Mouse (Mus musculus) gastrocnemius, postnatal 36 days (tissue): ENCODE data around the gene Pofut1. TPM values are rescaled to one million over a fixed set of nuclear protein-coding genes. Genes with fewer than 3 reads are reported as not detected.

Source experiments
- DNase-seq, 2 experiments: peaks; one replicate each; pipeline ENCODE4 v3.0.0; 2022
- intact Hi-C: fragments of 180-260 bp; cut with DNase I; formaldehyde crosslinking; loops from one replicate; pipeline ENCODE4 v1.15.1; 2025
- long read RNA-seq, 2 experiments: library from polyadenylated mRNA; stranded (forward); transcript quantifications; one replicate each; pipeline ENCODE4 v2.0.0; 2021
- total RNA-seq, 2 experiments: library from RNA; stranded (reverse); gene quantifications; 2 replicates each; pipeline ENCODE4 v1.2.3; 2021

Gene Pofut1
- 1 to 10 TPM; 9.5 to 9.9 TPM for total RNA-seq
- long read RNA-seq, experiment 1, full-length matches to known transcripts: 3 of 11 reads
- long read RNA-seq, experiment 1, partial matches to known transcripts: 0 of 11 reads
- long read RNA-seq, experiment 1, other reads (novel, unspliced or antisense): 8 of 11 reads
- long read RNA-seq, experiment 2, full-length matches to known transcripts: 3 of 9 reads
- long read RNA-seq, experiment 2, partial matches to known transcripts: 0 of 9 reads
- long read RNA-seq, experiment 2, other reads (novel, unspliced or antisense): 6 of 9 reads

DNA sequence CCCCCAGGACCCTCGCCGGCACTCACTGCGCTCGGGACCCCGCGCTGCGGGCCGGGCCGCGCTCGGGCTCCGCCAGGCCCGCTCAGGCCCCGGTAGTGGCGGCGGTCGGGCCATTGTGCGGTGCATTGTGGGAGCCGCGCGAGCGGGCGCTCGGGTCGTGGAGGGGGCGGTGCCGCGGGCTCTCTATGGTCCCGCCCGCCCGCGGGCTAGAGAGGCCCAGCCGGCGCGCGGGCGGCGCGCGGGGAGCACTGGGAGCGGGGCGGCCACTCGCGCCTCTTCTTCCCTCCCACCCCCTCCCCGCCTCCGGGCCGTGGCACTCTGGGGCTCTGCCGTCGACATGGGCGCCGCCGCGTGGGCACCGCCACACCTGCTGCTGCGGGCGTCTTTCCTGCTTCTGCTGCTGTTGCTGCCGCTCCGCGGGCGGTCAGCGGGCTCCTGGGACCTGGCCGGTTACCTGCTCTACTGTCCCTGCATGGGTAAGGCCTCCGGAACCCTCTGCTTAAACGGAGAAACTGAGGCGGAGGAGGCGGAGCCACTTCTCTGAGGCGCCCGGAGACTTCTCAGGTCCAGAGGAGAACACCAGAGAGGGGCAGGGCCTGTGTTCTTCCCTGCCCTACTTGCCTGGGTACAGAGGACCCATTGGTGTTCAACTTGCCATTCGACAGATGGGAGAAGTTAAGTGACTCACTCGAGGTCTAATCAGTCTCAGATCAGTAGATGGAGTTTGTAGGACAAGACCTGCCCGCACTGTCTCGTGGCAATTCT lies at the start of gene Pofut1, which contains the start of gene Plagl2:
Gene Pofut1 (plus strand): TSS at position 284 of the 765 bp plus-strand sequence.
Gene Plagl2 (minus strand): TSS at position 177 of the 765 bp plus-strand sequence.
- DNase-seq: peak; percentile 80 to 86
- intact Hi-C loops: loop anchor here (5.0 kb wide), 2 partner anchors 51 to 94 kb away; partner anchors contain the start of gene Kif3b

DNA sequence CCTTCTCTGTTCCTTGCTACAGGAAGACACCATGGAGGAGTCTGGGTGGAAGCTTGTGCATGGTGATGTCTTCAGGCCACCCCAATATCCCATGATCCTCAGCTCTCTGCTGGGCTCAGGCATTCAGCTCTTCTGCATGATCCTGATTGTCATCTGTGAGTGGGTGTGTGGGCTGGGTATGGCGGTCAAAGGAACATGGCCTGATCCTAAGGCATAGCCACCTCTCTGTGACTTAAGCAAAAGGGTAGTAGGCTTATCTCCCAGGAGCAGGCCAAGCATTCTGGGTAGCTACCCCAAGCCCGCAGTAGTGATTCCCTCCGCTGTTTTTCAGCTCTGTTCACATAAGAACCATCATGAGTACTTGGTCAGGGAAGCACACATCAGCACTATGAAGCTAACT lies 47.1 kb upstream of the Pofut1 start:
- DNase-seq: no peak
- intact Hi-C loops: no loop called here

DNA sequence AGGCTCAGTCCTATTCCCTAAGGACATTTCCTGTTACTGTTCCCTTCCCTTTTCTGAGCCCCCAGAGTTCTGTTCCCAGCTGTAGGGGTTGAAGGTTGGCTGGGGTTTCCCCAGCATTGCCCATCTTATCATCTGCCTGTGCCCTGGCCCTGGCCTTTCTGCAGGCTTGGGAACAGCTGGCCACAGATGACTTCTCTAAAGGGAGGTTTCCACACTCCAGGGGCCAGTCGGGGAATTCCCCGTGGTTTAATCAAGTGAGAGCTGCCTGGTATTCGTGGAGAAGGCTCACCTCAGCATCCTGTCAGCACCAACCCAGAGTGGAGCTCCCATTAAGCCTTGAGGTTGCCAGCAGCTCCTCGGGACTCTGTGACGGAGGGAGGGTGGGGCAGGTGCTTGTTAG lies 42.8 kb upstream of the Pofut1 start:
- no peak for DNase-seq
- intact Hi-C loops: no loop called here

DNA sequence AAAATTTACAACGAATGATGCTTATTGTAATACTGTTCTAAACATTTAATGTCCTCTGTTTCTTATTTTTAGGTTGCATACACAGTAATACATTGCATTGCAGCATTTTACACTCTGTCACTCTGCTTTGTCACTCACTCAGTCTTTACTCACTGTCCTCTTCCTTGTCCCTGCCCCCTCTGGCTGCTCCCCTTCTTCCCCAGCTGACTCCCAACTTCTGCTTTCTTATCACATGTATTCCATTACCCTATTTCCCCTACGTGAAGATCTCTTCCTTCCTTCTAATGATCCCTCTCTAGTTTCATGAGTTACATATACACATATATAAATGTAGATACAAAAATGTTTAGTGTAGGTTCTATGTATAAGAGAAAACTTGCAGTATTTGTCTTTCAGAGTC lies 42.2 kb upstream of the Pofut1 start:
- DNase-seq: no peak
- intact Hi-C loops: no loop called here

DNA sequence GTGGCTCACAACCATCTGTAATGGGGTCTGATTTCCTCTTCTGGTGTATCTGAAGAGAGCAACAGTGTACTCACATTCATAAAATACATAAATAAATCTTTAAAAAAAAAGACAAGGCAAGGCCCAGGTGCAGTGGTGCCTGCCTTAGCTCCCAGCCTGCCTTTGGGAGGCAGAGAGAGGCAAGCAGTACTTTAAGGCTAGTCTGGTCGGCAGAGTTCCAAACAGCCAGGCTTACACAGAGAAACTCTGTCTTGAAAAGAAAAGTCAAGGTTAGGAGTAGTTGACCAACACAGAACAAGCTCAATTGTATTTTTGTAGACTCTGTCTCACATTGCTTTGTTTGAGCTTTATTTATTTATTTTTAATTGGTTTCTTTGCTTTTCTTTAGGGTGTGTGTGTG lies 38.6 kb upstream of the Pofut1 start:
- DNase-seq: no peak
- intact Hi-C loops: no loop called here

DNA sequence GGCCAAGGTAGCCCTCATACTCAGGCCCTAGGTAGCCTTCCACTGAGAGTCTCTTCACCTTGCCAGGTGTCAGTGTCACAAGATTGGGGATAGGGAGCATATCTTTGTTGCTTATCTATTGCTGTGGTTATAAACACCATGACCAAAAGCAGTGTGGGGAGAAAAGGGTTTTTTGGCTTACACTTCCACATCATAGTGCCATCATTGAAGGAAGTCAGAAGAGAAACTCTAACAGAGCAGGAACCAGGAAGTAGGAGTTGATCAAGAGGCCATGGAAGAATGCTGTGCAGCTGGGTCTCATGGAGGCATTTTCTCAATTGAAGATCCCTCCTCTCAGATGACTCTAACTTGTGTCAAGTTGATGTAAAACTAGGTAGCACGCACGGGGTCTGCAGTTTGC lies 33.2 kb upstream of the Pofut1 start:
- intact Hi-C loops: no loop called here
- no peak for DNase-seq

DNA sequence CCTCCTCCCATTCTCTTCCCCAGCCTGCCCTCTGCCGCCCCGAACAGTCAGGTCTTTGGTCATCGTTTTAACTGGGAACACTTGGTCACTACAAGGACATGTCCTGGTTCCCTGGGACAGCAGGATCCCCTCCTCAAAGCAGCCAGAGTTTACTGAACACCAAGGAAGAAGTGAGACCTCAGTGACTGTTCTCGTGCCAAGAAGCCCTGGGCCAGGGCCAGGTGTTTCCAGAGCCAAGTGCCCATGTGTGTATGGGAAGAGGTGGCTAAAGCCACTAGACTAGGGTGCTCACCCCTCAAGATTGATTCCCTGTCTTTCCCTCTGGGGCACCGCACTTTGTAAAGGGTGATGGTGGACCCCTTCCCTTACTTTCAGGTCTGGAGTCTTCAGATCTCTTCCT lies 32.0 kb upstream of the Pofut1 start:
- DNase-seq: no peak
- intact Hi-C loops: no loop called here

DNA sequence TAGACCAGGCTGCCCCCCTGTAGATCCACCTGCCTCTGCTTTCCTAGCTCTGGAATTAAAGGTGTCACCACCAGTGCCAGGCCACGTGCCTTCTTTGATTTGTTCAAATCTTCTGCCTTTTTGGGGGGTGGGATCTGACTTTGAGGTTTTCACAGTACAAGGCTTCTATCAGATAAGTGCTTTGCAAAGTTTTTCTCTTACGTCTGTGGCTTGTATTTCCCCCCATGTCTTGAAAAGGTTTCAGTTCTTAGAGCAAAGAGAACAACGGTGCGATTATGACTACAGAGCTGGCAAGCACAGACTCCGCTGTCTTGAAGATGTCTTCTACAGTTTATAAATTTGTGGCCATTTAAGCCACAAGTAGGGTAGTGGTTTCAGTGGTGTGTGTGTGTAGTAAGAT lies 29.9 kb upstream of the Pofut1 start:
- DNase-seq: no peak
- intact Hi-C loops: no loop called here

DNA sequence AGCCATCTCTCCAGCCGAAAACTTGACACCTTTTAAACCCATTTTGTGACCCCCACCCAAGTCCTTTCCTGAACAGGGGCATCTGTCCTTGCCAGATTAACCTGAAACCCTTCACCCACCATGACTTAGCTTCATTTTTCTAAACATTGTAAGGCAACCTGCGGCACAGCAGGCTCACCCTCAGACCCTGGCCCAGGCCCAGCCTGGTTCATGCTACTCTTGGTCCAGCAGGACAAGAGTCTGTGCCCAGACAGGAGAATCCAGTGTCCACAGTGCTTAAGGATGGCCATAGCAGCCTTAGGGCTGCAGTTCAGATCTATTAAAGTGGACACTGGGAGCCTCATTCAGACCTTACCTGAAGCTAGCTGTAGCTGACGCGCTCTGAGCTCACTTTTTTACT lies 28.0 kb upstream of the Pofut1 start:
- intact Hi-C loops: no loop called here
- DNase-seq: no peak

DNA sequence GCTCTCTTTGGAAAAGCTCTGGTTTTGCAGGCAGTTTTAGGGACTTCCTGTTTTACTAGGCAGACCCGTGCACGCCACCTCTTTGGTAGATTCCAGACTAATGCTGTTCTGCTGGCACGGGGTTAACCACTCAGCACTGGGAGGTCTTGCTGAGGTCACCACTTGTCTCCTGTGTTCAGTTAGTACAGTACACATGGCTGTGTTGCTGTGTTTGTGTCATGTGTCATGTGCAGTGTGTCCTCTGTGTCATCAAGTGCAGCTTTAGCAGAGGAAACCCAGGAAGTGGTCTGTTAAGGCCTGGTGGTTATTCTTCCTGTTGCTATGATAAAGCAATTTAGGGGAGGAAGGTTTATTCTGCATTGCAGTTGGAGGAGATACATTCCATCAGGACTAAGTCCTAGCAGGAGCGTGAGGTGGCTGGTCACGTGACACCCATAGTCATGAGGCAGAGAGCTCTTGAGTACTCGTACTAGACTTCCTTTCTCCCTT lies 26.5 kb upstream of the Pofut1 start:
- intact Hi-C loops: no loop called here
- no peak for DNase-seq

DNA sequence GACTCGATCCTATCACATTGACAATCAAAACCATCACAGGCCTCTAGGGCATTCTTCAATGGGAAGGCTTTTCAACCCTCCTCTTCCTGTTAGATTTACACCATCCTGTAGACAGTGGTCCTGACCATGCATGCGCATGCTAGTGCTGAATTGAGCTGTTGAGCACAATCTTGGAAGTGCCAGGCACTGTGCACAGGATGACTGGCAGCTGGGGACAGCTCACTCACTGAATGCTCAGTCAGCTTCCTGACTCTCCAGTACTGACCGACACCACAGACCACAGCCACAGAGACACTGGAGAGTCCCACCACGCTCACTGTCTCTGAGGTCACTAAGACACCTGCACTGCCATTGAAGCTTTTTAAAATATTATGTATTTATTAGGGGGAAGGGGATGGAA lies 25.9 kb upstream of the Pofut1 start:
- intact Hi-C loops: no loop called here
- no peak for DNase-seq

DNA sequence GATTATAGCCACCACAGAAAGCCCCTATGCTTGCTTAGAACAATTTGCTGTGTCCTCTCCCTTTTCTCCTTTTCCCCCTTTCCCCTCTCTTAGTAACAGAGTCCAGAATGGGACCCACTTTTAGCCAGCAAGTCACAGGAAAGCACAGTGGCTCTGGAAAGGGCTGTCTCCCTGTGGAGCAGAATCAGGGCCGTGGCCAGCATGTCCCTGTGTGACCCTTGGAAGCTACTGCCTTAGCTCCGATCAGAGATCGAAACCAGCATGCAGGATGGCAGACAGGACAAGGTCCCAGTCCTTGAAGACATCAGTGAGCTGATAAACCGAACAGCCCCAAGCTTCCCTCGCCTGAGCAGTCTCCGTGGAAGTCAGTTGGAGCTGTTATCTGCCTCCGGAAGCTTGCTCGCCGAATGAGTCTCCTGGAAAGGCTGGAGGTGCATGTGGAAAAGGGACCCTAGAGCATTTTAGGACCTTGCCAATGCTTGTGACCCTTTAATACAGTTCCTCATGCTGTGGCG lies 23.4 kb upstream of the Pofut1 start:
- no peak for DNase-seq
- intact Hi-C loops: no loop called here

DNA sequence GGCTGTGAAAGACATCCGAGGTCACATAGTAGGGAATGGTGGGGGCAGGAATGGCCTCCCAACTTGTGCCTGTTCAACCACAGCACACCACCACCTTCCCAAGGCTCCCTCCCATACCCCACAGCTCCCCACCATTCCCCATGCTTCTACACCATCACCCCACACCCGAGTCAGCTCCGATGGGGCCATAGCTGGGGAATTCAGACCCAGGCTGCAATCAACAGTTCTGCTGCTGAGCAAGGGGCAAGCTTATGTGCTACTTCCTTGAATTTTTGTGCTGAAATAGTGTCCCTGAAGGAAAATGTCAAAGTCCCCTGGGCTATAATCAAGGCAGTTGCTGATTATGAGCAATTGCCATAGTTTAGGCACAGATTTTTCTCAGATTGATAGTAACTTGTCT lies 22.8 kb upstream of the Pofut1 start:
- intact Hi-C loops: no loop called here
- DNase-seq: no peak

DNA sequence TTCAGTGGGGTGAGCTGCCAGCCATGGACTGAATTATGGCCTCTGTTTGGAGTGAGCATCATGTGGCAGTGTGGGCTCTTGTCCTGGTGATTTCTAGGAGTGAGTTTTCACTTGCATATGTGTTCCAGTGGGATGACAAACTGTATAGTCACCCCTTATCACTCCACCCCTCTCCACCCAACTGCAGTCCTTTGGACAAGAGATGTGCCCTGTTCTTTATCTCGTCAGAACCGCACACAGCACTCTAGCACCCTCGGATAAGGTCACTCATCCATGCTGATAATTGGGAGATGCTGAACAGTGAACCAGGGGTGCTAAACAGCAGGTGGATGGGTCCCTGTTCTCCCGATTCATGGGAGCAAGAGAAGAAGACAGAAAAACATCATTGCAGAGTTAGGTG lies 19.7 kb upstream of the Pofut1 start:
- DNase-seq: no peak
- intact Hi-C loops: no loop called here

DNA sequence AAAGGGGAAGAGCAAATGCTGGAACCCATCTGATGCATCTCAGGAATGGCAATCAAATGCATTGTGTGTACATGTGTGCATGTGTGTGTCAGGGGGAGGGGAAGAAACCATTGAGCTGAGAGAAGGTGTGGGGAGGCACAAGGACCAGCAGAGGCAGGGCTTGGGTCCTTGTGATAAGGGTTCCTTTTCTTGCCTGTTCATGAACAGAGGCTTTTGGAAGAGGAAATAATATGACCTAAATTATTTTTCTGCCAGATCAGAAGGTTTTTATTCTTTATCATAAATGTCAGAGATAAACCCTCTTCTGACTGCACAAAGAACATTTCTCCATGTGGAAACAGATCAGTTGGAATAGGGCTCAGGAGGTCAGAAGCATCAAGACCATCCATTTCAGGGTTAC lies 19.2 kb upstream of the Pofut1 start:
- intact Hi-C loops: no loop called here
- no peak for DNase-seq

DNA sequence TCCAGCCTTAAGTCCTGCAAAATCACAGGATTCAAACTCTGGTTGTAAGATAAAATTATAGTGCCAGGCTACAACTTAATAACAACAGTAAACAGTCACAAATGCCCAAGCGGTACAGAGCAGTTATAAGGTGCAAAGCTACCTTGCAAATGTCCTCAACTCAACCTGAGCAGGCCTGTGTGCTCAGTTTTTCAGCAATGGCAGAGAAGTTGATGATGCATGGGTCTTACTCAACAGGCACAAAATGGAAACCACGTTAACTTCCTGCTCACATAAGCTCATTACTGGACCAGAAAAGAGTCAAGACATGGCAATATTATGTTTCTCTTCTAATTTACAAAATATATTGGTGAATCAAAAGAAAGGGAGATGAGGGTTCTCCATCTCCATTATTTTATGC lies 18.8 kb upstream of the Pofut1 start:
- intact Hi-C loops: no loop called here
- DNase-seq: no peak

DNA sequence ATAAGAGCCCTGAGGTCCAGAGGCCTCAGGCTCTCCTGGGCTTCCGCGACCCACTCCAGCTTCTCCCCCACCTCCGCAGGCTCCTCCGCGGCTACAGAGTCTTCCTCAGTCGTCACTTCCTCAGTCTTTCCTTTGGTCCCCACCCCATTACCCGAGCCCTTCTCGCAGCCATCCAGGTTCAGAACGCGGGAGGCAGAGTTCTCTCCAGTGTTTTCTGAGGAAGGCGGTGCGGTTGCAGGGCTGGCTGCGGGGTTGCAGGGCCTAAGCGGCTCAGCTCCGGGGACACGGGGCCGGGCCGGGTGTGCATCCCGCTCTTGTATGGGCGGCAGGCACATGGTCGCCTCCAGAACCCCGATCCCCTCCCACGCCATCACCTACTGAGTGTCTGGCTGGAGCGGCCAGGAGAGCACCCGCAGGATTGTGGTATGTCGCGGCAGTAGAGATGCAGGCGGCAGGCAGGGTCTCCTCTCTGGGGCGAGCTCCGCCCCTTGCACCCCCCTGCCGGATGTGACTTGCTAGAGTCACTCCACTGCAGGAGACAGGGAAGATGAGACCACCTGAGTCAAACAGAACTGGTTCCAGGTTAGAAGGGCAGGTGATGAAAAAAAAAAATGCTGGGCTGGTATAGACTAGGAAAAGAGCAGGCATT lies 16.3 kb upstream of the Pofut1 start, which contains the start of gene Tspyl3:
Gene Tspyl3 (minus strand): TSS at position 496 of the 649 bp plus-strand sequence.
- intact Hi-C loops: no loop called here
- peak in 1 of 2 experiments; percentile 31 for DNase-seq

DNA sequence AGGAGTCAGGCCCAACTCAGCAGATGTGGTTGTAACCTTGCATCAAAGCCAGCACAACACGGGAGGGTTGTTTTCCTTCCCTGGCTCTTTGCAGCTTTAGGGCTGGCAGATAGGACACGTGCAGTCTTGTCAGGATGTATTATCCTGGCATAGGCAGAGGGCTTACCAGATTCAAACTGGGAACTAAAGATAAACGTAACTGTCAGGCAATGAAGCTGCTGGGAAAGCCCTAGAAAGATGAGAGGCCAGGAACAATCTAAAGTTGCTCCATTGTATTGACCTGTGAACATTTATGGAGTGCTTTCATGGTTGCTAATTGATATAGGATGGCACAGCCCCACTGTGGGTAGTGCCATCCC lies 15.8 kb upstream of the Pofut1 start:
- no peak for DNase-seq
- intact Hi-C loops: no loop called here

DNA sequence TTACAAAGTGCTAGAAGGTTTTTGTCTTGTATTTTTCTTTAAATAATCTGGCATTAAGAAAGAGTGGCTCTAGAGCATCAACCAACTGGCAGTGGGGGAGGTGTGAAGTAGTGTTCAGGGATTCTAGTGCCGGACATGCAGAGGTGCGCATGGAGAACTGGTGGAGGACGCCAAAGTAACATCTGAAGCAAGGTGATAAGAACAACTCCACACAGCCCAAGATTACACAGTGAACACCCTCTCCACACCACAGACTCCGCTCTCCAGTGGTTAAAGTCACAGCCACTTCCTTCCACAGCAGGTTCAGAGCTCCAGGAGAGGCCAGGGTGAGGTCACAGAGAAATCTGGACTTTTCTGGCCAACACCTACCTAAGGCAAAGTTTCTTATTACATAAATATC lies 13.4 kb upstream of the Pofut1 start:
- intact Hi-C loops: no loop called here

DNA sequence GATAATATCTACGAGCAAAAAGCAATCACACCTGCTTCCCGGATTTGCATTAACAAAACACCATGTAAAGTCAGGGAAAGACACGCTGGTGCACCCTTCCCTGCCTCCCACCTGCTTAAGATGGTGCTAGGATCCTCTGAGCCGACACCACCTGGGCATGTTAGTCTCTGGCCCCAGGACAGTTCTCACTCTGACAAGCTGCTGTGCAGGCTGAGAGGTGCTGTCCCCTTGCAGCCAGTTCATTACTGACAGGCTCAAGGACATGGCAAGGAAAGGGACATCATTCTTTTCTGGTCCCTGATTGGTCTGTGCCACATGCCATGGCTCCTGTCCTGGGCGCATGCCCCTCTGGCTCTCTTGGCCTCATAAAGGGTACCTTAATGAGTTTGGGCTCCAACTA lies 12.8 kb upstream of the Pofut1 start:
- intact Hi-C loops: no loop called here
- no peak for DNase-seq

More for the DNA sequence above, 13.4 kb upstream of the Pofut1 start:
- no peak for DNase-seq

DNA sequence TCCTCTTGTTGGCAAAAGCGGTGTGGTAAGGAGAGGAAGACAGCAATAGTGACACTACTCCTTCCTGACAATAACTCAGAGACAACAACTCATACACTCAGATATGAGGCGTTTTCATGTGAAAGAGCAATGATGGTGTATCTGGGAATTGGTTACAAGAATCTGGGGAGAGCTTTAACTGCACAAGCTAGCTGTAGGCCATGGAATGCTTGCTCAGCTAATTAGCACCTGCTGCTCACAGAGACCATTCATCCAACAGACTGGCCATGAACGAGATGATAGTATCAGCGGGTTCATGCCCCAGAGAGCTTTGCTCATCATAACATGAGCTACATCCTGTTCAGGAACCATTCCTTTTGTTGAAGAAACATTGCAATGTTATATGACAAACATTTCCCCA lies 4.1 kb upstream of the Pofut1 start:
- intact Hi-C loops: no loop called here

More for the DNA sequence above, 4.1 kb upstream of the Pofut1 start:
- no peak for DNase-seq
